ENCODE assay signal across 1 mouse cellular context in genomic region chr10:81135831-81136705, GRCm38 (mm10).
A peak's percentile ranks its signal among the peaks of the same experiment; 100 is the strongest.
TF ChIP-seq lines count a peak whose summit lies in the region.

No protein-coding gene starts in this region.

TF ChIP-seq in CH12.LX, 34 proteins besides CTCF, POLR2A, EP300 and RAD21 (continued from another document):
- peak; percentile 46; the same call in 1 of the 2 replicates for TF ChIP-seq NELFE (IDR thresholded peaks at IDR 0.05; ENCODE audit: low read depth, low read length)
- peak; percentile 74 for TF ChIP-seq ELF1 (IDR thresholded peaks at IDR 0.05; ENCODE audit: low read depth, low read length)
- peak; percentile 43 for TF ChIP-seq HCFC1 (IDR thresholded peaks at IDR 0.05; ENCODE audit: low read depth, low read length)
- no peak for TF ChIP-seq CHD2 (IDR thresholded peaks at IDR 0.05; ENCODE audit: low read length)
- no peak for TF ChIP-seq PAX5 (IDR thresholded peaks at IDR 0.05; ENCODE audit: low read length)
- TF ChIP-seq TCF12 (IDR thresholded peaks at IDR 0.05; ENCODE audit: low read depth, low read length), result peak; percentile 11; the same call in 1 of the 2 replicates
- TF ChIP-seq USF1 (IDR thresholded peaks at IDR 0.05; ENCODE audit: low read depth, low read length), result no peak
- TF ChIP-seq SIN3A (IDR thresholded peaks at IDR 0.05; ENCODE audit: low read length), result no peak
